Mouse (Mus musculus) intestine, postnatal 0 days (tissue): ENCODE measurements around the gene Aqp11. TPM values are rescaled to one million over a fixed set of nuclear protein-coding genes. Genes with fewer than 3 reads are reported as not detected.

Experiments
- ATAC-seq: fragments of 200-750 bp; cut with Nextera tagmentation; 2 replicates; pipeline ENCODE4 v1.8.0; 2017; ENCODE audit warnings: mild to moderate bottlenecking, moderate TSS enrichment, moderate library complexity
- H3K27ac ChIP-seq: fragments of 300-500 bp; sonication (generic); 2 replicates; pipeline ENCODE4 v1.5.1; 2014; ENCODE audit warnings: mild to moderate bottlenecking, low read depth, low read length, moderate library complexity
- H3K27me3 ChIP-seq: fragments of 300-500 bp; sonication (generic); replicated peaks from 2 replicates; pipeline ENCODE4 v1.6.1; 2014; ENCODE audit warnings: low read length, mixed read lengths; ENCODE audit not compliant: control insufficient read depth, insufficient read depth
- H3K36me3 ChIP-seq: fragments of 300-500 bp; sonication (generic); 2 replicates; pipeline ENCODE4 v1.6.1; 2014; ENCODE audit warnings: mild to moderate bottlenecking, moderate library complexity; ENCODE audit not compliant: control insufficient read depth, insufficient read depth
- H3K4me1 ChIP-seq: fragments of 300-500 bp; sonication (generic); replicated peaks from 2 replicates; pipeline ENCODE4 v1.6.1; 2014; ENCODE audit warnings: antibody characterized with exemption, low read length, mixed read lengths; ENCODE audit not compliant: control insufficient read depth, insufficient read depth
- H3K4me2 ChIP-seq: fragments of 300-500 bp; sonication (generic); replicated peaks from 2 replicates; pipeline ENCODE4 v1.6.1; 2014; ENCODE audit warnings: low read depth, mild to moderate bottlenecking, moderate library complexity
- H3K4me3 ChIP-seq: fragments of 300-500 bp; sonication (generic); 2 replicates; pipeline ENCODE4 v1.5.1; 2014; ENCODE audit warnings: low read depth, low read length
- H3K9ac ChIP-seq: fragments of 300-500 bp; sonication (generic); 2 replicates; pipeline ENCODE4 v1.6.1; 2014; ENCODE audit warnings: mild to moderate bottlenecking, low read depth, low read length
- H3K9me3 ChIP-seq: fragments of 300-500 bp; sonication (generic); 2 replicates; pipeline ENCODE4 v1.6.1; 2016; ENCODE audit warnings: mixed run types; ENCODE audit not compliant: control insufficient read depth
- CTCF ChIP-seq: sonication (generic); IDR thresholded peaks from 2 replicates; pipeline ENCODE4 v1.5.1; 2016; ENCODE audit warnings: low read depth, mild to moderate bottlenecking, control low read depth, antibody characterized with exemption, moderate library complexity
- WGBS: fragments of 180-500 bp; shearing (Covaris S2); extraction: QIAGEN DNeasy Blood & Tissue Kit; methylation state at CpG from one replicate; pipeline ENCODE4 v1.1.7; 2014; 5-methylcytosine and 5-hydroxymethylcytosine counted together
- polyA plus RNA-seq: library from polyadenylated mRNA; unstranded; fragments of >200 nt; fragmentation: Nextera tagmentation; extraction: Ambion mirVana; gene quantifications from 2 replicates; pipeline ENCODE4 v1.2.1, GENCODE M21; 2015

Gene Aqp11
- polyA plus RNA-seq, 1 experiment from 2014 or later, result 167 TPM

DNA sequence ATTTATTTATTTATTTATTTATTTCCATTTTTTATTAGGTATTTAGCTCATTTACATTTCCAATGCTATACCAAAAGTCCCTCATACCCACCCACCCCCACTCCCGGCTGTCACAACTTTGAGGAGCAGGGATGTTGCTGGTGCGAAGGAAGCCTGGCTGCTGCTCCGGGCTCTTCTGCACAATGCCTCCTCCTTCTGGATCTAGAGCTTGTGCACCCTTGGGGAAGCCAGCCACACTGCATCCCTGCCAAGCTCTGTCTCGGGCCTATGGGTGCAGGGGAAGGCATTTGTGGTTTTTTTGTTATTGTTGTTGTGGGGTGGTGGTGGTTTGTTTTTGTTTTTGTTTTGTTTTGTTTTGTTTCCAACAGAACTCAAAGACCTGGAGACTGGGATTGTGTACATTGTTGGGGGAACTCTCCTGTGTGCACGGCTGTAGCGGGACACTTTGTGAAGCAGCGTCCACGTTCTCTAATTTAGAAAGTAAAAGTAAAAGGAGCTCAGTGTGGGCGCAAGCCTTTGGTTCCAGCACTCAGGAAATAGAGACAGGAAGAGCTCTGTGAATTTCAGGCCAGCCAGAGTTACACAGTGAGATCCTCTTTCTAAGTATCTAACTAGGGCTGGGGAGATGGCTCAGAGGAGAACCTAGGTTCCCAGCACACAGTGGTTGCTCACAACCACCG is 10.6 kb upstream of the Aqp11 start:
- WGBS, result 46% methylated on average over 10 of the region's 10 CpGs
- Histone ChIP-seq H3K4me3 (peak overlapping the region; percentile 21), H3K9ac (peak overlapping the region; percentile 50), H3K36me3 (no peaks in the 10 kb centered on the region), H3K27ac (peak overlapping the region; percentile 68), H3K27me3 (no peaks in the 10 kb centered on the region), H3K4me1 (no peaks in the 10 kb centered on the region), H3K4me2 (peak overlapping the region; percentile 60), H3K9me3 (no peaks in the 10 kb centered on the region)
- ATAC-seq, result peak; percentile 54
- TF ChIP-seq CTCF, result no peak

- peak overlapping the region; percentile 60 for H3K4me2 ChIP-seq
- H3K9me3 ChIP-seq, result no peaks in the 10 kb centered on the region
- no peaks in the 10 kb centered on the region for H3K36me3 ChIP-seq
- no peaks in the 10 kb centered on the region for H3K4me1 ChIP-seq
- no peak overlapping the region for H3K9ac ChIP-seq
- WGBS, result 25% methylated on average over 28 of the region's 28 CpGs
- no peak overlapping the region for H3K4me3 ChIP-seq
- no peaks in the 10 kb centered on the region for H3K27me3 ChIP-seq
- peak; percentile 97 for TF ChIP-seq CTCF
- peak; percentile 66 for ATAC-seq
- peak overlapping the region; percentile 68; the same call in 1 of the 2 replicates for H3K27ac ChIP-seq
These were observed 9.9 kb upstream of the Aqp11 start for GRCm38 (mm10) chr7:97747787-97748497.

GRCm38 (mm10) chr7:97747176-97747707 is 9.2 kb upstream of the Aqp11 start:
- no peak for ATAC-seq
- H3K27ac ChIP-seq, result no peak overlapping the region
- H3K4me2 ChIP-seq, result no peak overlapping the region
- no peaks in the 10 kb centered on the region for H3K9me3 ChIP-seq
- H3K36me3 ChIP-seq, result no peaks in the 10 kb centered on the region
- TF ChIP-seq CTCF, result no peak
- WGBS, result 70% methylated on average over 4 of the region's 4 CpGs
- H3K27me3 ChIP-seq, result no peaks in the 10 kb centered on the region
- no peaks in the 10 kb centered on the region for H3K4me1 ChIP-seq
- no peak overlapping the region for H3K9ac ChIP-seq
- H3K4me3 ChIP-seq, result no peak overlapping the region

DNA sequence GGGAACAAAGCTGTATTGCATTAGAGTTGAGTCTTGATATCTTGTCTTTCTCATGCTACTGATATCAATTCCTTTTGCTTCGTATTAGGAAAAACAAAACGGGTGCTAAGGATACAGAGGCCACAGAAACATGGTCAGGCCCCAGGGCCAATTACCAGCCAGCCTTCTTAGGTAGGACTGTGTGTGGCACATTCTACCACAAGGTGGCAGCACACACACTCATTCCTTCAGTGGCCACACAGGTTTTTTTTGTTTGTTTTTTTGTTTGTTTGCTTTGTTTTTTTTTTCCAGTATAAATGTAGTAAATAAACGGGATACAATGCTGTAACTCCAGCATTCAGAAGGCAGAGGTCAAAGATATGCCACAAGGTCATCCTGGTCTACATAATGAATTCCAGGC is 7.2 kb upstream of the Aqp11 start:
- Histone ChIP-seq H3K4me1 (no peaks in the 10 kb centered on the region), H3K36me3 (no peaks in the 10 kb centered on the region), H3K4me2 (no peak overlapping the region), H3K4me3 (no peak overlapping the region), H3K9me3 (no peaks in the 10 kb centered on the region), H3K27ac (no peak overlapping the region), H3K9ac (no peak overlapping the region), H3K27me3 (no peaks in the 10 kb centered on the region)
- no peak for ATAC-seq
- 16% methylated on average over 3 of the region's 3 CpGs for WGBS
- TF ChIP-seq CTCF, result peak; percentile 86

DNA sequence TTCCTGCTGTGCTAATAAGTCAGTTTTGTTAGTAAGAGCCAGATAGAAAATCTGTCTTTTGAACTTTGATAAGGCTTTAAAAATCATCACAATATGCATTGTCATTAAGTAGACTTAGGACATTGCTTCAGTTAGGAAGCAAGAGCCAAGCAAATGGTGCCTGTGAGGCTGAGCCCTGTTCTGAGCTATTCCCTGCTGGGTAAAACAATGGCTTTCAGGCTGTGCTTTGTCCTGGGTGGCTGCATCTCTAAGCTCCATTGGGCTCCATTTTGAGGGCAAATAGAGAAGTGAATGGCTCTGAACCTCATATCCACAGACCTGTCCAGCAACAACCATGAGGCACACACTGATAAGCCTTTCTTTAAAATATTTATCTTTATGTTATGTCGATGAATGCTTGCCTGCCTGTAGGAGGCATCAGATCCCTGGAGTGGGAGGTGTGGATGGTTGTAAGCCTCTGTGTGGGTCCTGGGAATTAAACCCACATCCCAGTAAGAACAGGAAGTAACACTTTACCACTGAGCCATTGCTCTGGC is 3.7 kb upstream of the Aqp11 start:
- Histone ChIP-seq H3K27ac (peak overlapping the region; percentile 84), H3K27me3 (no peaks in the 10 kb centered on the region), H3K4me2 (no peak overlapping the region), H3K4me1 (no peaks in the 10 kb centered on the region), H3K9ac (no peak overlapping the region), H3K9me3 (no peaks in the 10 kb centered on the region), H3K4me3 (no peak overlapping the region), H3K36me3 (no peaks in the 10 kb centered on the region)
- WGBS, result 13% methylated on average over 1 of the region's 1 CpGs
- peak; percentile 20; the same call in 1 of the 2 replicates for TF ChIP-seq CTCF
- no peak for ATAC-seq

- TF ChIP-seq CTCF, result no peak
- H3K36me3 ChIP-seq, result no peaks in the 10 kb centered on the region
- peak overlapping the region; percentile 84 for H3K27ac ChIP-seq
- WGBS, result 16% methylated on average over 10 of the region's 10 CpGs
- H3K4me3 ChIP-seq, result no peak overlapping the region
- peak; percentile 83 for ATAC-seq
- H3K27me3 ChIP-seq, result no peaks in the 10 kb centered on the region
- no peaks in the 10 kb centered on the region for H3K4me1 ChIP-seq
- no peak overlapping the region for H3K4me2 ChIP-seq
- no peak overlapping the region for H3K9ac ChIP-seq
- H3K9me3 ChIP-seq, result no peaks in the 10 kb centered on the region
These were observed 2.9 kb upstream of the Aqp11 start for GRCm38 (mm10) chr7:97740948-97741347.
